Mouse (Mus musculus) spleen, adult 10 weeks (tissue): ENCODE results near the gene Zcchc4. TPM values are rescaled to one million over a fixed set of nuclear protein-coding genes. Genes with fewer than 3 reads are reported as not detected.

Experiments
- polyA plus RNA-seq: library from polyadenylated mRNA; stranded (reverse); fragments of 350-450 nt; fragmentation: Illumina TruSeq; extraction: RNeasy Lipid Tissue Mini Kit (QIAGEN cat#74804); gene quantifications from one replicate; pipeline ENCODE4 v1.2.3, GENCODE M21; 2015; ENCODE audit warnings: low replicate concordance; ENCODE audit not compliant: insufficient read depth

Gene Zcchc4
- 22.9 TPM for polyA plus RNA-seq

GRCm38 (mm10) chr5:52775237-52775636 lies at the start of gene Zcchc4:
Zcchc4 (plus strand) TSS chr5:52775409.

GRCm38 (mm10) chr5:52741391-52742111 lies 33.7 kb upstream of the Zcchc4 start, which contains the start of gene Pi4k2b:
Pi4k2b (plus strand) TSS chr5:52741574.

GRCm38 (mm10) chr5:52833761-52834274 lies 58.6 kb downstream of the Zcchc4 start, which contains the start of gene Anapc4:
Anapc4 (plus strand) TSS chr5:52834012.

Other genes starting within 250 kb of the Zcchc4 start
- gene Lgi2, start 208.9 kb upstream of the Zcchc4 start, polyA plus RNA-seq: 0.44 TPM
- 18.6 TPM for gene Sepsecs, start 105.7 kb upstream of the Zcchc4 start, polyA plus RNA-seq
- 12.3 TPM for gene Pi4k2b, start 33.8 kb upstream of the Zcchc4 start, polyA plus RNA-seq
- gene Anapc4, start 58.6 kb downstream of the Zcchc4 start, polyA plus RNA-seq: 59.0 TPM